Mouse (Mus musculus) midbrain, embryonic 16.5 days (tissue): ENCODE data around the gene Mme. TPM values are rescaled to one million over a fixed set of nuclear protein-coding genes. Genes with fewer than 3 reads are reported as not detected.

Experiments
- ATAC-seq: fragments of 200-750 bp; cut with Nextera tagmentation; 2 replicates; pipeline ENCODE4 v1.8.0; 2017; ENCODE audit warnings: moderate TSS enrichment
- H3K27ac ChIP-seq: fragments of 300-500 bp; sonication (generic); 2 replicates; pipeline ENCODE4 v1.5.1; 2014; ENCODE audit warnings: mild to moderate bottlenecking, low read length, mixed read lengths
- H3K27me3 ChIP-seq: fragments of 300-500 bp; sonication (generic); 2 replicates; pipeline ENCODE4 v1.6.1; 2014; ENCODE audit warnings: low read depth, low read length, mixed read lengths; ENCODE audit not compliant: control insufficient read depth, insufficient read depth
- H3K36me3 ChIP-seq: fragments of 300-500 bp; sonication (generic); 2 replicates; pipeline ENCODE4 v1.6.1; 2014; ENCODE audit warnings: mild to moderate bottlenecking, low read length, moderate library complexity, mixed read lengths; ENCODE audit not compliant: control insufficient read depth, insufficient read depth
- H3K4me1 ChIP-seq: fragments of 300-500 bp; sonication (generic); 2 replicates; pipeline ENCODE4 v1.6.1; 2014; ENCODE audit warnings: mild to moderate bottlenecking, low read length, mixed read lengths; ENCODE audit not compliant: control insufficient read depth, insufficient read depth
- H3K4me2 ChIP-seq: fragments of 300-500 bp; sonication (generic); 2 replicates; pipeline ENCODE4 v1.6.1; 2014; ENCODE audit warnings: mild to moderate bottlenecking, low read length, mixed read lengths
- H3K4me3 ChIP-seq: fragments of 300-500 bp; sonication (generic); 2 replicates; pipeline ENCODE4 v1.5.1; 2014; ENCODE audit warnings: low read depth, mild to moderate bottlenecking, low read length, moderate library complexity, mixed read lengths
- H3K9ac ChIP-seq: fragments of 300-500 bp; sonication (generic); 2 replicates; pipeline ENCODE4 v1.6.1; 2014; ENCODE audit warnings: low read depth, low read length, mixed read lengths
- H3K9me3 ChIP-seq: fragments of 300-500 bp; sonication (generic); replicated peaks from 2 replicates; pipeline ENCODE4 v1.6.1; 2014; ENCODE audit warnings: mild to moderate bottlenecking, low read length, mixed read lengths; ENCODE audit not compliant: control insufficient read depth, poor library complexity, severe bottlenecking
- WGBS: fragments of 180-500 bp; shearing (Covaris S2); extraction: QIAGEN DNeasy Blood & Tissue Kit; methylation state at CpG from one replicate; pipeline ENCODE4 v1.1.7; 2014; 5-methylcytosine and 5-hydroxymethylcytosine counted together
- polyA plus RNA-seq: library from polyadenylated mRNA; unstranded; fragments of >200 nt; fragmentation: Nextera tagmentation; extraction: Ambion mirVana; gene quantifications from 2 replicates; pipeline ENCODE4 v1.2.1, GENCODE M21; 2015

The Mme gene
- polyA plus RNA-seq, 1 experiment from 2014 or later: 2.3 TPM

DNA sequence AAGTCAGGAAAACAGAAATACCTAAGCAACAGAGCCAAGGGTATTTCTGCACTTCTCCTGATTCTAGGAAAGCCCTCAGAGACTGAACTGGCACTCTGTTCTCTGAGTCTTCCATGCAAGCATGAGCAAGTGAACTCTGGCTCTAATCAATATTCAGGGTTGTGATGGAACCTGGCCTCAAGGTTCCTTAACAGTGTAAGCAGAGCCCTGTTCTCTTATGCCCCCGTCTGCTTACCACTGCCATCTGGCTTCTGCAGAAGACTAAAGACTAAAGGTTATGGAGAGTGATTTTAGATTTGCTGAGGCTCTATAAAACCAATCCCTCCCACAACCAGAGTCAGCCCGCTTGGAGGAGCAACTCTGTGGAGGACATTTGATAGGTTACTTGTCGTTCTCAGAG, 99.2 kb downstream of the Mme start:
- Histone ChIP-seq H3K9me3 (no peaks in the 10 kb centered on the region), H3K36me3 (no peaks in the 10 kb centered on the region), H3K27me3 (no peaks in the 10 kb centered on the region), H3K27ac (no peak overlapping the region), H3K4me2 (no peak overlapping the region), H3K4me1 (no peaks in the 10 kb centered on the region), H3K4me3 (no peak overlapping the region), H3K9ac (no peak overlapping the region)
- WGBS: 89% methylated on average over 3 of the region's 3 CpGs
- no peak for ATAC-seq

DNA sequence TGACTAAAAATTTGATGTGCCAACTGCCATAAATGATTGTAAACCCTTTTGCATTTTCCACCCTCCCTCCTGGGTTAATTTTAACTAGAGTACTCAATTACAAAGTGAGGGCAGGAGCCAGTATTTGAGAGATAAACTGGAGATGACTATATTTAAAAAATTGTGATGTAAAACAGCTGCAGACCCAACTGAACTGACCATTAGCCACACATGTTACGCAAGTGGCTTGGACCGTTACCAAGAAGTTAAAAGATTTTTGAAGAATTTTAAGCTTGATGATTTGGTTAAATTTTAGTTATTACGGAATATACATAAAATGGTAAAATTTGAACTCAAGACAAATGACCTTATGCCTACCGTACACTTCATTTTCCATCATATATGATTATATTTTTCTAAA, 100.1 kb downstream of the Mme start:
- H3K9me3 ChIP-seq: no peaks in the 10 kb centered on the region
- H3K4me3 ChIP-seq: no peak overlapping the region
- H3K36me3 ChIP-seq: no peaks in the 10 kb centered on the region
- ATAC-seq: no peak
- no peaks in the 10 kb centered on the region for H3K27me3 ChIP-seq
- no peak overlapping the region for H3K27ac ChIP-seq
- WGBS: 96% methylated on average over 4 of the region's 4 CpGs
- no peak overlapping the region for H3K4me2 ChIP-seq
- H3K9ac ChIP-seq: no peak overlapping the region
- H3K4me1 ChIP-seq: no peaks in the 10 kb centered on the region

DNA sequence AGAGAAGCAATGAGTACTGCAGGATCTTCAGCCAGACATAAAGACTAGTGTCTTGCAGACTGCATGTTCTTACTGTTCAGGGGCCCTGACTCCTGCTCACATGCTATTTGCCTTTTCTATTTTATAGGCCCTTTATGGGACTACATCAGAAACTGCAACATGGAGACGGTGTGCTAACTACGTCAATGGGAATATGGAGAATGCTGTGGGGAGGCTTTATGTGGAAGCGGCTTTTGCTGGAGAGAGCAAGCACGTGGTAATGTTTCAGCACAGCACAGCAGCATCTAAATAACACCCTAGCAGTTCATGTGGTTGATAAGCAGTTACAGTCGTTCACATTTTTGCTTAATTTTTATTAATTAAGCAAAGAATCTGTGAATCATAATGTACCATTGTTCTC, 103.7 kb downstream of the Mme start:
- H3K9ac ChIP-seq: no peak overlapping the region
- H3K36me3 ChIP-seq: no peaks in the 10 kb centered on the region
- no peak overlapping the region for H3K27ac ChIP-seq
- no peak overlapping the region for H3K4me3 ChIP-seq
- H3K9me3 ChIP-seq: no peaks in the 10 kb centered on the region
- WGBS: 79% methylated on average over 5 of the region's 5 CpGs
- ATAC-seq: no peak
- H3K4me1 ChIP-seq: no peaks in the 10 kb centered on the region
- H3K4me2 ChIP-seq: no peak overlapping the region
- H3K27me3 ChIP-seq: no peaks in the 10 kb centered on the region

DNA sequence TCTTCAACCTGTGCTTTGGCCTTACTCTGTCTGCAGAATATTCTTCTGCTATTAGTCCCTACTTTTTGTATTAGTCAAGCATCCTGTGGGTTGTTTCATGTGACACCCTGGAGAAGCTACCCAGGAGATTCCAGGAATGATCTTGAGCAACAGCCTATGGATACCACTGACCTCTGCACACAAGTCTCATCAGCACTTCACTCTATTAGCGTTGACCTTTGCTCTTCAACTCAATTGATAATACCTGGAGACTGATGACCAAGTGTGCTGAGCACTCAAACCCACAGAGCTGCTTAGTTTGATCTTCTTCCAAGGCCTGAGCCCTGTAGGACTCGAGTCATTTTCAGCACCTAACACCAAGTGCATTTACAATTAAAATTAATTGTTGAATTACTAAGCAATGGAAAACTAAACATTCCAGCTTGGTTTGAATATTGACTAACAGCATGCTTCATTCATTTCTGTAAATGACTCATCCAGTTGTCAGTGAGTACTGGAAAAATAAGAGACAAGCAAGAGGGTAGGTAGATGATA, 107.6 kb downstream of the Mme start:
- ATAC-seq: no peak
- H3K4me3 ChIP-seq: no peak overlapping the region
- no peak overlapping the region for H3K4me2 ChIP-seq
- H3K27me3 ChIP-seq: no peaks in the 10 kb centered on the region
- 81% methylated on average over 2 of the region's 2 CpGs for WGBS
- H3K4me1 ChIP-seq: no peaks in the 10 kb centered on the region
- H3K9ac ChIP-seq: no peak overlapping the region
- no peak overlapping the region for H3K27ac ChIP-seq
- no peaks in the 10 kb centered on the region for H3K9me3 ChIP-seq
- H3K36me3 ChIP-seq: no peaks in the 10 kb centered on the region

- Histone ChIP-seq H3K27ac (no peak overlapping the region), H3K9ac (no peak overlapping the region), H3K4me2 (no peak overlapping the region), H3K36me3 (no peaks in the 10 kb centered on the region), H3K9me3 (no peaks in the 10 kb centered on the region), H3K27me3 (no peaks in the 10 kb centered on the region), H3K4me3 (no peak overlapping the region), H3K4me1 (no peaks in the 10 kb centered on the region)
- ATAC-seq: no peak
- 94% methylated on average over 4 of the region's 4 CpGs for WGBS
Measured at GRCm38 (mm10) chr3:63350242-63350641, 108.9 kb downstream of the Mme start.

DNA sequence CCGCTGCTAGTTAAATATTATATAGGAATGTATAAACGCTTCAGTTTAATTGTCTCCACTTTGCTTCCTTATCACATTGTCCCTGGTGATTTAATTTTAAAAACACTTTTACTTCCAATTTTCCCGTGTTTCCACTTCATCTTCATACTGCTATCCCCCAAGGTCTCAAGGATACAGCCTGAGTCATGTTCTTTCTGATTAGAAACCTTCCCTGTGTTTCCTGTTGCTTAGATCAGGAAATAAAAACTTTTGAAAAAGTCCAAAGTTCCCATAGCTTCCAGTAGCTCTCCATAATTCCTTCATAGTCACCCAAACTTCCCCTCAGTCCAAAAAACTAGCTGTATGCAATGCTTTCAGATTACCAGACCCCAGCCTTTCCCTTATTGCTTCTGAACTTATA, 109.4 kb downstream of the Mme start:
- no peak overlapping the region for H3K9ac ChIP-seq
- ATAC-seq: no peak
- 85% methylated on average over 3 of the region's 3 CpGs for WGBS
- H3K4me3 ChIP-seq: no peak overlapping the region
- H3K36me3 ChIP-seq: no peaks in the 10 kb centered on the region
- no peak overlapping the region for H3K27ac ChIP-seq
- H3K4me2 ChIP-seq: no peak overlapping the region
- H3K27me3 ChIP-seq: no peaks in the 10 kb centered on the region
- no peaks in the 10 kb centered on the region for H3K4me1 ChIP-seq
- H3K9me3 ChIP-seq: no peaks in the 10 kb centered on the region

DNA sequence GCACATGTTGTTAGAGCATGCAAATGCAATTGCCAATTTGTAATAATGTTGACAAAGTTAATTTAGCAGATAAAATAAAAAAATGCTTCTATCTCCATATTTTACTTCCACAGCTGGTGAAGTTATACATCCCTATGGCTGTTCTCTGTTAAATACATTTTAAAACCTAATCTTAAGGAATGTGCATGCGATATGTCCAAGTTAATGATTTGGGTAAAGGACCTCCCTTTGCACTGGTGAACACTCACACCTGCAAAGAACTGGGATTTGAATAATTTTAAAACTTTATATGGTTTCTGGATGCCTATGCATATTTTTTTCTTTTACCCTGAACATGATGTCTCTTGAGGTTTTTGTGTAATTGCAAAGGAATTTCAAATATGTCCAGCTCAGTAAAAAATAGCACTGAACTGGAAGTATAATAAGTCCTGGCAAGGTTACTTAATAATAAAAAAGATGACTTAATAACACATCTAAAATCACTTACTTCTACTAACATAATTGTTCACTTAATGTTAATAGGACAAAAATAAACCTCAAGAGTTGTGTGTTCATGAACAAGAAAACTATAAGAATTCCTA, 110.4 kb downstream of the Mme start:
- no peak for ATAC-seq
- no peak overlapping the region for H3K4me2 ChIP-seq
- H3K4me3 ChIP-seq: no peak overlapping the region
- no peaks in the 10 kb centered on the region for H3K36me3 ChIP-seq
- H3K9ac ChIP-seq: no peak overlapping the region
- H3K27ac ChIP-seq: no peak overlapping the region
- 98% methylated on average over 1 of the region's 1 CpGs for WGBS
- H3K4me1 ChIP-seq: no peaks in the 10 kb centered on the region
- H3K27me3 ChIP-seq: no peaks in the 10 kb centered on the region
- H3K9me3 ChIP-seq: no peaks in the 10 kb centered on the region

GRCm38 (mm10) chr3:63359512-63359911, 118.2 kb downstream of the Mme start:
- no peaks in the 10 kb centered on the region for H3K27me3 ChIP-seq
- H3K4me2 ChIP-seq: no peak overlapping the region
- no peak overlapping the region for H3K4me3 ChIP-seq
- no peak overlapping the region for H3K27ac ChIP-seq
- H3K9ac ChIP-seq: no peak overlapping the region
- no peaks in the 10 kb centered on the region for H3K36me3 ChIP-seq
- no peaks in the 10 kb centered on the region for H3K4me1 ChIP-seq
- H3K9me3 ChIP-seq: no peaks in the 10 kb centered on the region
- no peak for ATAC-seq
- WGBS: 91% methylated on average over 1 of the region's 1 CpGs

DNA sequence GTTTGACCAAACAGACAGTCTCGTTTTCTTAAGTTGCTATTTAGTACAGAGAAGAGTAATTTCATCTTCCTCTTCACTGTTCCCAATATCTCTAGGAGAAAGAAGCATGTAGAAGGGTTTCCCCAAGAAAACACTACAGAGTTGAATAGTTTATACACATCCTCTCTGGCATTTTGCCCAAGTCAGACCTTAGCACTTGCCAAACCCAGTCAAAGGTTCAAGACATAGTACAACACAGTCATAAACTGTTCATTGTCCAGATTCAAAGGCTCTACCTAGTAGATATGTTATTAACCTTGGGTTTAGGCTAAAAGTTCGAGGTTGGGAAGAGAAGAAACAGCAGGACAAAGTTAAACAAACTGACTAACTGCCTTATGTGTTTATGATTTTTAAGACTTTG, 143.7 kb downstream of the Mme start:
- Histone ChIP-seq H3K36me3 (no peaks in the 10 kb centered on the region), H3K4me1 (no peaks in the 10 kb centered on the region), H3K4me3 (no peak overlapping the region), H3K9me3 (no peaks in the 10 kb centered on the region), H3K9ac (no peak overlapping the region), H3K27me3 (no peaks in the 10 kb centered on the region), H3K27ac (no peak overlapping the region), H3K4me2 (no peak overlapping the region)
- WGBS: 67% methylated on average over 2 of the region's 2 CpGs
- ATAC-seq: no peak
